Mouse (Mus musculus): ENCODE results near the gene Cilp. TPM values are rescaled to one million over a fixed set of nuclear protein-coding genes. Genes with fewer than 3 reads are reported as not detected.
A peak's percentile ranks its signal among the peaks of the same experiment; 100 is the strongest.
"Not testable (repeated sequence)": the region's sequence is repeated elsewhere in the genome, so short reads cannot be mapped to it uniquely, and the experiment has no call there.

Gene Cilp
- total RNA-seq (2021), result 1 to 10 TPM; 4.6 to 8.5 TPM
- 2.3 and 3.7 TPM in 2 replicates for polyA plus RNA-seq (2012; rRNA removed)
- long read RNA-seq, full-length matches to known transcripts, result 3 of 7 reads
- long read RNA-seq, partial matches to known transcripts, result 4 of 7 reads
- long read RNA-seq, other reads (novel, unspliced or antisense), result 0 of 7 reads

- no peak for DNase-seq
Observed at GRCm38 (mm10) chr9:65264959-65265358, at the start of gene Cilp. Gene Cilp, plus strand, starts transcription at chr9:65265180.

GRCm38 (mm10) chr9:65215494-65216126 is 49.4 kb upstream of the Cilp start:
- DNase-seq, result no peak

GRCm38 (mm10) chr9:65216972-65217371 is 48.0 kb upstream of the Cilp start:
- no peak for DNase-seq

GRCm38 (mm10) chr9:65217661-65218060 is 47.3 kb upstream of the Cilp start:
- DNase-seq, result peak; percentile 86

GRCm38 (mm10) chr9:65218916-65219315 is 46.1 kb upstream of the Cilp start:
- DNase-seq, result no peak

- not testable (repeated sequence) for DNase-seq
Observed at GRCm38 (mm10) chr9:65220398-65220797, 44.6 kb upstream of the Cilp start.

- DNase-seq, result no peak
Observed at GRCm38 (mm10) chr9:65223927-65224326, 41.1 kb upstream of the Cilp start.

- no peak for DNase-seq
Observed at GRCm38 (mm10) chr9:65225795-65226194, 39.2 kb upstream of the Cilp start.

GRCm38 (mm10) chr9:65230250-65230649 is 34.7 kb upstream of the Cilp start:
- DNase-seq, result no peak

GRCm38 (mm10) chr9:65231284-65231683 is 33.7 kb upstream of the Cilp start:
- DNase-seq, result no peak

GRCm38 (mm10) chr9:65233243-65233985 is 31.6 kb upstream of the Cilp start:
- DNase-seq, result no peak

- no peak for DNase-seq
Observed at GRCm38 (mm10) chr9:65234734-65235133, 30.2 kb upstream of the Cilp start.

GRCm38 (mm10) chr9:65235601-65236000 is 29.4 kb upstream of the Cilp start:
- DNase-seq, result no peak

GRCm38 (mm10) chr9:65237616-65238015 is 27.4 kb upstream of the Cilp start:
- DNase-seq, result no peak

- no peak for DNase-seq
Observed at GRCm38 (mm10) chr9:65238191-65238760, 26.7 kb upstream of the Cilp start.

- no peak for DNase-seq
Observed at GRCm38 (mm10) chr9:65239176-65239575, 25.8 kb upstream of the Cilp start.

GRCm38 (mm10) chr9:65239731-65240130 is 25.2 kb upstream of the Cilp start:
- no peak for DNase-seq

- DNase-seq, result no peak
Observed at GRCm38 (mm10) chr9:65240587-65240986, 24.4 kb upstream of the Cilp start.

- no peak for DNase-seq
Observed at GRCm38 (mm10) chr9:65241973-65242372, 23.0 kb upstream of the Cilp start.

GRCm38 (mm10) chr9:65243249-65243648 is 21.7 kb upstream of the Cilp start:
- no peak for DNase-seq

- DNase-seq, result no peak
Observed at GRCm38 (mm10) chr9:65244036-65244806, 20.8 kb upstream of the Cilp start.

Data from adrenal gland, adult 2 months (tissue).